ENCODE assay signal across 24 mouse cellular contexts in the genomic region with DNA sequence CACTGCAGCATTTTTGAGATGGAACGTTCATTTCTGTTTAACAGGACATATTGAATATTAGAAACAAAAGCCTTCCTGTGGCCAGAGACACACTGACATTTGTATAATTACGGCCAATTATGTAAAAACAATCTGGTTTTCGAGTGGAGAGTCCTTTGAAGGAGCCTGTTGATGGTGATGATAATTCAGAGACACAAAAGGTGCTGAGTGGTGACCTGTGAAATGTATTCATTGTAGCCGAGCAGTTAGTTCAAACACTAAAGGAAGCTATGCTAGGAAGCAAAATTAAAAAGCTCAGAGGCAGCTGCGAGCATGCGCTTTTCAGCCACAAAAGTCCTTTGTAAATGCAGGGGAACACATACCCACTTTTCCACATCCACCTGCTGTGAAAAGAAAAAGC.
DNase-seq lines count a peak whose midpoint lies in the region; ATAC-seq and TF ChIP-seq lines count a peak whose summit lies in the region.
"Had no signal": no experiment of that assay in that cellular context is flagged by ENCODE, and none has a peak within 500 bp of the region (broad histone marks: within the 10 kb centered on the region; RNA-seq: fewer than 3 reads in every experiment).

No protein-coding gene starts in this region.

- no peak for TF ChIP-seq CTCF in kidney, postnatal 0 days (IDR thresholded peaks at IDR 0.05; ENCODE audit: low read depth)
- TF ChIP-seq CTCF in kidney, adult 2 months (conservative IDR thresholded peaks at IDR 0.05; ENCODE audit: insufficient read depth, insufficient read length, low read depth, low read length): no peak
- no peak for TF ChIP-seq CTCF in liver, postnatal 0 days (IDR thresholded peaks at IDR 0.05; ENCODE audit: low read depth)
- no peak for TF ChIP-seq CTCF in left cerebral cortex, adult 2 months (IDR thresholded peaks at IDR 0.05)

- no peak overlapping the region for H3K9ac ChIP-seq in kidney, postnatal 0 days (ENCODE audit: low read depth, low read length)
- no peak overlapping the region for H3K9ac ChIP-seq in forebrain, embryonic 11.5 days (ENCODE audit: low read length)
- no peak overlapping the region for H3K9ac ChIP-seq in forebrain, embryonic 14.5 days (ENCODE audit: low read length)
- no peak overlapping the region for H3K9ac ChIP-seq in hindbrain, embryonic 16.5 days (ENCODE audit: low read depth, low read length)
- no peak overlapping the region for H3K9ac ChIP-seq in liver, postnatal 0 days (replicated peaks)
- H3K9ac ChIP-seq: embryonic facial prominence, embryonic 13.5 days; limb, embryonic 13.5 days; liver, embryonic 12.5 days; lung, embryonic 14.5 days had no signal

- no peaks in the 10 kb centered on the region for H3K36me3 ChIP-seq in kidney, postnatal 0 days (ENCODE audit: insufficient read depth, low read length)
- H3K36me3 ChIP-seq in kidney, adult 2 months (ENCODE audit: control insufficient read depth, insufficient read depth, low read length): no peaks in the 10 kb centered on the region
- H3K36me3 ChIP-seq in forebrain, embryonic 11.5 days (ENCODE audit: control insufficient read depth, insufficient read depth, low read length): no peaks in the 10 kb centered on the region
- no peaks in the 10 kb centered on the region for H3K36me3 ChIP-seq in forebrain, embryonic 14.5 days (ENCODE audit: control insufficient read depth, insufficient read depth, low read length)
- H3K36me3 ChIP-seq in hindbrain, embryonic 16.5 days (ENCODE audit: control insufficient read depth, insufficient read depth, low read length): no peaks in the 10 kb centered on the region
- no peaks in the 10 kb centered on the region for H3K36me3 ChIP-seq in liver, postnatal 0 days (replicated peaks; ENCODE audit: insufficient read depth, low read length)
- H3K36me3 ChIP-seq: embryonic facial prominence, embryonic 13.5 days; heart, embryonic 10.5 days; limb, embryonic 13.5 days; liver, embryonic 12.5 days had no signal

- WGBS in kidney, postnatal 0 days: 46% methylated on average over 6 of the region's 6 CpGs
- 44% methylated on average over 6 of the region's 6 CpGs for WGBS in kidney, adult 2 months
- 21% methylated on average over 6 of the region's 6 CpGs for WGBS in forebrain, embryonic 11.5 days
- WGBS in forebrain, embryonic 14.5 days: 10% methylated on average over 6 of the region's 6 CpGs
- WGBS in hindbrain, embryonic 16.5 days: 21% methylated on average over 6 of the region's 6 CpGs
- WGBS in liver, postnatal 0 days (ENCODE audit: insufficient replicate concordance): 73% methylated on average over 6 of the region's 6 CpGs

- H3K9me3 ChIP-seq in kidney, postnatal 0 days (replicated peaks; ENCODE audit: low read length): no peaks in the 10 kb centered on the region; the same call in 1 of the 2 replicates
- no peaks in the 10 kb centered on the region for H3K9me3 ChIP-seq in forebrain, embryonic 11.5 days (ENCODE audit: control insufficient read depth, low read length)
- H3K9me3 ChIP-seq in forebrain, embryonic 14.5 days (replicated peaks; ENCODE audit: control insufficient read depth, low read length): no peaks in the 10 kb centered on the region
- no peaks in the 10 kb centered on the region for H3K9me3 ChIP-seq in hindbrain, embryonic 16.5 days (ENCODE audit: control insufficient read depth, low read length)
- no peaks in the 10 kb centered on the region for H3K9me3 ChIP-seq in liver, postnatal 0 days (ENCODE audit: low read length)
- H3K9me3 ChIP-seq: embryonic facial prominence, embryonic 13.5 days; heart, embryonic 10.5 days; limb, embryonic 13.5 days; liver, embryonic 12.5 days; megakaryocyte, embryonic 14.5 days had no signal

- no peak for ATAC-seq in kidney, postnatal 0 days (replicated peaks; ENCODE audit: low FRiP score, low read depth)
- no peak for ATAC-seq in forebrain, embryonic 11.5 days (replicated peaks; ENCODE audit: low FRiP score)
- ATAC-seq in forebrain, embryonic 14.5 days: no peak
- no peak for ATAC-seq in hindbrain, embryonic 16.5 days
- no peak for ATAC-seq in liver, postnatal 0 days
- ATAC-seq: activated CD4-positive, CD25-positive, alpha-beta regulatory T cell, adult 4 months; intestine, embryonic 16.5 days; liver, embryonic 12.5 days had no signal

- peak overlapping the region; percentile 23; the same call in 1 of the 2 replicates for H3K4me2 ChIP-seq in kidney, postnatal 0 days (ENCODE audit: low read length)
- H3K4me2 ChIP-seq in forebrain, embryonic 11.5 days (ENCODE audit: low read depth, low read length, severe bottlenecking): 0 out of 2 replicates have a peak overlapping the region, but pooled peaks have one; percentile 18
- H3K4me2 ChIP-seq in forebrain, embryonic 14.5 days (ENCODE audit: low read length): peak overlapping the region; percentile 33
- H3K4me2 ChIP-seq in hindbrain, embryonic 16.5 days (ENCODE audit: low read length): peak overlapping the region; percentile 37
- H3K4me2 ChIP-seq in liver, postnatal 0 days (ENCODE audit: low read depth, low read length): no peak overlapping the region
- H3K4me2 ChIP-seq: embryonic facial prominence, embryonic 13.5 days; limb, embryonic 13.5 days; liver, embryonic 12.5 days; lung, embryonic 14.5 days had no signal

- no peak for DNase-seq in kidney, postnatal 0 days (ENCODE audit: low spot score)
- DNase-seq in kidney, adult 2 months: no peak
- no peak for DNase-seq in forebrain, embryonic 11.5 days (ENCODE audit: low spot score)
- DNase-seq in forebrain, embryonic 14.5 days (ENCODE audit: low spot score): peak; percentile 23
- DNase-seq in liver, postnatal 0 days: no peak
- DNase-seq in left cerebral cortex, adult 2 months (ENCODE audit: extremely low spot score in 1 of 2, low spot score in 2 of 2): no peak
- no peak for DNase-seq in yolk sac, embryonic 10.5 days (ENCODE audit: low spot score)
- DNase-seq: adrenal gland, adult 8-10 months; cerebellum, adult 8-10 months; cerebellum, postnatal 36 days; embryo, embryonic 11 days; kidney, postnatal 10 days; lung, embryonic 14.5 days; lung, postnatal 36 days; right cerebral cortex, postnatal 14 days had no signal

- TF ChIP-seq POLR2A in kidney, adult 2 months (IDR thresholded peaks at IDR 0.05; ENCODE audit: low read depth, low read length): no peak

- no peaks in the 10 kb centered on the region for H3K27me3 ChIP-seq in kidney, postnatal 0 days (ENCODE audit: insufficient read depth, low read length)
- H3K27me3 ChIP-seq in kidney, adult 2 months (replicated peaks; ENCODE audit: control insufficient read depth, insufficient read depth, low read length): no peaks in the 10 kb centered on the region
- H3K27me3 ChIP-seq in forebrain, embryonic 11.5 days (ENCODE audit: control insufficient read depth, insufficient read depth, low read length): no peaks in the 10 kb centered on the region
- H3K27me3 ChIP-seq in forebrain, embryonic 14.5 days (replicated peaks; ENCODE audit: control insufficient read depth, insufficient read depth, low read length): no peaks in the 10 kb centered on the region
- H3K27me3 ChIP-seq in hindbrain, embryonic 16.5 days (replicated peaks; ENCODE audit: control insufficient read depth, insufficient read depth, low read length): no peaks in the 10 kb centered on the region
- no peaks in the 10 kb centered on the region for H3K27me3 ChIP-seq in liver, postnatal 0 days (ENCODE audit: insufficient read depth, low read length)
- H3K27me3 ChIP-seq: embryonic facial prominence, embryonic 13.5 days; limb, embryonic 13.5 days; liver, embryonic 12.5 days; megakaryocyte, embryonic 14.5 days had no signal

- intact Hi-C loops in left cerebral cortex, adult 2 months (cut with DNase I): no loop called here

- H3K27ac ChIP-seq in kidney, postnatal 0 days: no peak overlapping the region
- no peak overlapping the region for H3K27ac ChIP-seq in kidney, adult 2 months (ENCODE audit: insufficient read depth, low read depth, low read length)
- H3K27ac ChIP-seq in forebrain, embryonic 11.5 days (ENCODE audit: low read depth, low read length): no peak overlapping the region
- H3K27ac ChIP-seq in forebrain, embryonic 14.5 days (ENCODE audit: low read depth, low read length): no peak overlapping the region
- no peak overlapping the region for H3K27ac ChIP-seq in hindbrain, embryonic 16.5 days (ENCODE audit: low read depth, low read length)
- no peak overlapping the region for H3K27ac ChIP-seq in liver, postnatal 0 days (ENCODE audit: low read depth)
- H3K27ac ChIP-seq in left cerebral cortex, adult 2 months: no peak overlapping the region
- H3K27ac ChIP-seq: embryonic facial prominence, embryonic 13.5 days; heart, embryonic 10.5 days; limb, embryonic 13.5 days; liver, embryonic 12.5 days had no signal

- TF ChIP-seq EP300 in liver, postnatal 0 days (IDR thresholded peaks at IDR 0.05; ENCODE audit: low read depth): no peak

- no peak overlapping the region for H3K4me3 ChIP-seq in kidney, postnatal 0 days (replicated peaks; ENCODE audit: low read depth, low read length)
- no peak overlapping the region for H3K4me3 ChIP-seq in kidney, adult 2 months (ENCODE audit: insufficient read depth, low read depth, low read length)
- H3K4me3 ChIP-seq in forebrain, embryonic 11.5 days (ENCODE audit: low read depth, low read length): no peak overlapping the region
- H3K4me3 ChIP-seq in forebrain, embryonic 14.5 days (ENCODE audit: low read depth, low read length): no peak overlapping the region
- no peak overlapping the region for H3K4me3 ChIP-seq in hindbrain, embryonic 16.5 days (ENCODE audit: low read length)
- H3K4me3 ChIP-seq in liver, postnatal 0 days (ENCODE audit: low read depth, low read length): no peak overlapping the region
- no peak overlapping the region for H3K4me3 ChIP-seq in left cerebral cortex, adult 2 months
- H3K4me3 ChIP-seq: embryonic facial prominence, embryonic 13.5 days; erythroblast, embryonic 14.5 days; heart, embryonic 10.5 days; limb, embryonic 13.5 days; liver, embryonic 12.5 days; megakaryocyte, embryonic 14.5 days had no signal

- no peaks in the 10 kb centered on the region for H3K4me1 ChIP-seq in kidney, postnatal 0 days (replicated peaks; ENCODE audit: insufficient read depth, low read length)
- H3K4me1 ChIP-seq in kidney, adult 2 months (ENCODE audit: control insufficient read depth, insufficient read depth, low read length): no peaks in the 10 kb centered on the region
- H3K4me1 ChIP-seq in forebrain, embryonic 11.5 days (replicated peaks; ENCODE audit: control insufficient read depth, insufficient read depth, low read length): peaks cover 6% of the 10 kb centered on the region; the same call in 1 of the 2 replicates
- peaks cover 4% of the 10 kb centered on the region; the same call in 1 of the 2 replicates for H3K4me1 ChIP-seq in forebrain, embryonic 14.5 days (ENCODE audit: control insufficient read depth, insufficient read depth, low read length)
- H3K4me1 ChIP-seq in hindbrain, embryonic 16.5 days (ENCODE audit: control insufficient read depth, insufficient read depth, low read depth, low read length): peaks cover 3% of the 10 kb centered on the region; the same call in 1 of the 2 replicates
- no peaks in the 10 kb centered on the region for H3K4me1 ChIP-seq in liver, postnatal 0 days (ENCODE audit: insufficient read depth)
- H3K4me1 ChIP-seq: embryonic facial prominence, embryonic 13.5 days; limb, embryonic 13.5 days; liver, embryonic 12.5 days; megakaryocyte, embryonic 14.5 days had no signal
